Mouse (Mus musculus) lung, postnatal 0 days (tissue): ENCODE measurements around the gene Neu3.

Experiments used
- CTCF ChIP-seq: IDR thresholded peaks from 2 replicates; pipeline ENCODE4 v1.5.1; 2016; ENCODE audit warnings: antibody characterized with exemption, mild to moderate bottlenecking
- EP300 ChIP-seq: IDR thresholded peaks from 2 replicates; pipeline ENCODE4 v1.6.1; 2016; ENCODE audit warnings: antibody characterized with exemption, mild to moderate bottlenecking, control low read depth

- no peak for TF ChIP-seq CTCF
- TF ChIP-seq EP300, result no peak
Observed at GRCm38 (mm10) chr7:99823045-99823663, 5.1 kb downstream of the Neu3 start.
